Mouse (Mus musculus): Measurements from ENCODE around the gene Tatdn3.
"Not testable (repeated sequence)": the region's sequence is repeated elsewhere in the genome, so short reads cannot be mapped to it uniquely, and the experiment has no call there.

Tatdn3 gene

DNA sequence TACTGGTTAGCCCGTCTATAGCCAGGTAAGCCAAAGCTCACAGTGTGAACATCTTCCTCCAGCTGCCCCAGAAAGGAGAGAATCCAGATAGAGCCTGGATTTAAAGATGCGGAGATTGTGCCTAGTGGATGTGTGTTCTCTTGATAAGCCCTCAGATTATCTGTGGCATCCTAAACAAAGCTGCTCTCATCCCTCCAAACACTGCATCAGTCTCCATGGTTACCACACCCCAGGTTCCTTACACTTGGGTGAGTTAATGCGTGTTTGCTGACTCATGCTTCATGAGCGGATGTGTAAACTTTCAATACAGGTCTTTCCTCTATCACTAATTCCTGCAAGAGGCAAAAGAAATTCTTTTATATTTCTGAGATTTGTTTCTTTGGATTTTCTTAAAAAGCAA is 27.1 kb downstream of the Tatdn3 start:
- DNase-seq (ENCODE audit: low spot score in 2 of 2) = no peak

DNA sequence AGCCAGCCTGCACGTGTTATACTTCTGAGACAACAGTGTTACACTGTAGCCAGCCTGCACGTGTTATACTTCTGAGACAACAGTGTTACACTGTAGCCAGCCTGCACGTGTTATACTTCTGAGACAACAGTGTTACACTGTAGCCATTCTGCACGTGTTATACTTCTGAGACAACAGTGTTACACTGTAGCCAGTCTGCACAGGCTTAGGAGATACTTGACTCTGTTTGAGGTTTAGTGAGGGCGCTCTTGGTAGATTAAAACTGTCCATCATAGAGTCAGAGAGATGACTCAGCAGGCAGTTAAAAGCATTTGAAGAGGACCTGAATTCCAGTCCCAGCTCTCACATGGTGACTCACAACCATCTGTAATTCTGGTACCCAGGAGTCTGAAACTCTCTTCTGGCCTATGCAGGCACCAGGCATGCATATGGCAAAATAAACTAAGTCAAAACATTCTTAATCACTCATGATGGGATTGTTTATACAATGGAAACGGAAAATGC is 31.8 kb downstream of the Tatdn3 start:
- DNase-seq (ENCODE audit: low spot score in 2 of 2) = not testable (repeated sequence)

DNA sequence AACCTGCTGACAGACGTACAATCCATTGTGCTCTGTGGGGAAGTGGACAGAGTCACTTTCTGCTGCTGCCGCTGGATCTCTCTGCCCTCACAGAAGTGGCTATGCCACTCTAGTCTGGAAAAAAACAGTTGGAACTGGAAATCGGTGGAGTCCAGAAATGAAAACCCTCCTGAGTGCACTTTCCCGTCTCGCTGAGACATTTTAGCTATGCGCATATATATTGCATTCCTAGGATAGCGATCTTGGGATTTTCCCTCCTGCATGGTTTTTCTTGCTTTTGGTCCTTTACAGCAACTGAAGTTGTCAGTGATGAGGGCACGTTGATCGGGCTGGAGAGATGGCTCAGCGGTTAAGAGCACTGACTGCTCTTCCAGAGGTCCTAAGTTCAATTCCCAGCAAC is 32.5 kb downstream of the Tatdn3 start:
- no peak for DNase-seq (ENCODE audit: low spot score in 2 of 2)

DNA sequence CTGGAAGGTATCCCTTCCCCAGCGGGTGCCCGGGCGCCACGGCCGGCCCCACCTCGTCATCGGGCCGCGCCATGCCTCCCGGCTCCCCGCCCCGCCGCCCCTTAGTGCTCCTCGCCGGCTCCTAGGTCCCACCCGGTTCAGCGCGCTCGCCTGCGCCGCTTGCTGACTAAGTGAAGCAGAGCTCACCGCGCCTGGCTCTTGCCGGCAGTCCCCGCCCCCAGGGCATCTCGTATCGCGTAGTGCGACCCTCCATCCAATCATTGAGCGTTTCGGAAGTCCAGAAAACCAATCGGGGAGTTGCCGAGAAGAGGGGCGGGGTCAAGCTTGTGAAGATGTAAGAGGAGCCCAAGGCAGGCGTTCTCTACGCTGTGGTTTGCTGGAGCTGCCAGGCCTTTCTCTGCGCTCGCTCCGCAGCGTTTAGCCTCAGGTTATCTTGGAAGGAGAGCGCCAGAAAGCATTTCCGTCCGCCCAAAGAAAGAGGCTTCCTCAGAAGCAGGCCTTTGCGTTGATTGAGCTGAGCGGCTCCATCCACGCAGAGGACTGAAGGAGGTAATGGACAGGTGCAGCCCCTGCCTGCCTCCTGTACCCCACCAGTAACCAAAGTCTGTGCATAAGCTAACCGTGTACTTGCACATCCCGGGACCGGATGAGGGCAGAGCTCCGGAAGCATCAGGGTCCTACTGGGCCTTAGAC is 36.6 kb downstream of the Tatdn3 start, which contains the start of gene Flvcr1:
Gene Flvcr1 (minus strand): TSS at position 138 of the 693 bp plus-strand sequence.
- DNase-seq (ENCODE audit: low spot score in 2 of 2) = peak; percentile 98

DNA sequence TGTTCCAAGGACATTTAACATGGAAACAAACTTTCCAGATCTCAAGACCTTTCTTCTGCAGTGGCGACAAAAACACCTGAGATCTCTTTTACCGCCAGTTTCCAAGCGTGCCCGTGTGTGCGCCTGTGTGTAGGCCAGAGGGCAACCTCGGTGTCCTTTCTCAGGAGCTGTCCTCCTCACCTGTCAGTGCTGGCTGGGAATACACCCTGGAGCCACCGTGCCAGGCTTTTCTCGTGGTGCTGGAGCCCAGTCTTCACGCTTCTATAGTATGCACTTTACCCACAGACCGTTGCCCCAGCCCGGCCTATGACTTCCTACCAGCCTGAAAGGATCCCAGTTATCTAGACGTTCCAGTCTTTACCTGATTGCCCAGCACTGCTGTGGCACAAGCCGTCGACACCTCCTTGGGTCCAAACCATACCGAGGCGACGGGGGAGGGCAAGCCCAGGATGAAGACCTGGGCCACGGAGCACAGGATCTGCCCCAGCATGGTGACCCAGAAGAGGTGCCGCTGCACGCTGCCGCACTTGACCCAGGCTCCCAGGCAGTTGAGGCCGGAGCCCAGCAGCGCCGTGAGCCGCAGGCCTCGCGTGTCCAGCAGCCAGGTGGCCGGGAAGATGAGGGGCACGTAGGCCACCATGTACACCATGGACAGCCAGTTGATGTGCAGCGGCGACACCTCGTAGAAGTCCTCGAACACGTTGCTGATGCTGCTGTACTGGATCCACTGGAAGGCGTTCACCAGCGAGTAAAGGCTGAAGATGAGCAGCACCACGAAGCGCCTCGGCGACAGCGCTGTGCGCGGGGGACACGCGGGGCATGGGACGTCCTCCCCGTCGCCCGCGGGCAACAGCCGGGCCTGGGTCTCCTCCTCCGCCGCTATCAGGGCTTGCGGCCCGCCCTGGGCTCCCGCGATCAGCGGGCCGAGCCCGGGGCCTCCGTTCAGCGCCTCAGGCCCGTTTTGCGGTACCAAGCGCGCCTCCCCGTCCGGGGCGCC is 37.4 kb downstream of the Tatdn3 start:
- DNase-seq (ENCODE audit: low spot score in 2 of 2) = peak in 1 of 2 experiments; percentile 74

DNA sequence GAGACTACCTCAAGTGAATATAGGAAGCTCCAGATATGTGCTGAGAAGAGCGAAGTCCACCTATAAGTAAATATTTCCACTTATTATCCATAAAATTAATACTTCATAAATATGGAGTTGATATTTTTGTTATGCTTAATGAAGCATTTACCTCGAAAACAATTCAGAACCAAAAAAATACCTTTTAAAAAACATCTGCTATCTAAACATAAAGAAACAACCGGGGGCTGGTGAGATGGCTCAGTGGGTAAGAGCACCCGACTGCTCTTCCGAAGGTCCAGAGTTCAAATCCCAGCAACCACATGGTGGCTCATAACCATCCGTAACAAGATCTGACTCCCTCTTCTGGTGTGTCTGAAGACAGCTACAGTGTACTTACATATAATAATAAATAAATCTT is 38.9 kb downstream of the Tatdn3 start:
- not testable (repeated sequence) for DNase-seq (ENCODE audit: low spot score in 2 of 2)

DNA sequence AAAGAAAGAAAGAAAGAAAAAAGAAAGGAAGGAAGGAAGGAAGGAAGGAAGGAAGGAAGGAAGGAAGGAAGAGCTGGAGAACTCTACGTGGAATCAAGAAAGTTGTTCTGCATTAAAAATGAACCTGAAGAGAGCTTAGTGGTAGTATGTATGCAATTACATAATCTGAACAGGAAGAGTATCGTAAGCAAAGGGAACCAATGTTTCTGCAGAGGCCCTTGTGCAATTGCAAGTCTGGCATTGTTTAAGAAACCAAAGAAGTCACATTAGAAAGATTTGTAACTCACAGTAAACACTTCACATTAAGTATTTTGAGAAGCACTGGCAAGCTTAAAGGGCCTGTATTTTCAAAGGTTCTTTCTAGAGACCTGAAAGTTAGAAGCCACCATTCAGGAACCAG is 39.6 kb downstream of the Tatdn3 start:
- DNase-seq (ENCODE audit: low spot score in 2 of 2) = no peak

DNA sequence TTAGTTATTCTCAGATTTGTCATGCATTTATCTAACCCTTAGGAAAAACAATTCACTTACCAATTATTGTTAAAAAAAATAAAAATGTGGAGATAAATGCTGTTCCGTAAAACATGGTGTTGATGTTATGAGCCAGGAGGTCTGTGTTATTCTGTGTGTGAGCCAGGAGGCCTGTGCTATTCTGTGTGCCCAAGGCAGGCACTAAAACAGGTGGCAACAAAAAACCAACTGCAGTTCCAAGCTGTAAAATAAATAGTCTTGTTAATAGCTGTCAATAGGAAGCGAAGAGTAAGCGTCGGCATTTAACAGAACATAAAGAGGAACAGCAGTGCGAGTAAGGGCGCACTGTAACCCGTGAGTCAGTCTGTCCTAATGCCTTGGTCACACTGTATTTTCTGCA is 41.7 kb downstream of the Tatdn3 start:
- no peak for DNase-seq (ENCODE audit: low spot score in 2 of 2)

DNA sequence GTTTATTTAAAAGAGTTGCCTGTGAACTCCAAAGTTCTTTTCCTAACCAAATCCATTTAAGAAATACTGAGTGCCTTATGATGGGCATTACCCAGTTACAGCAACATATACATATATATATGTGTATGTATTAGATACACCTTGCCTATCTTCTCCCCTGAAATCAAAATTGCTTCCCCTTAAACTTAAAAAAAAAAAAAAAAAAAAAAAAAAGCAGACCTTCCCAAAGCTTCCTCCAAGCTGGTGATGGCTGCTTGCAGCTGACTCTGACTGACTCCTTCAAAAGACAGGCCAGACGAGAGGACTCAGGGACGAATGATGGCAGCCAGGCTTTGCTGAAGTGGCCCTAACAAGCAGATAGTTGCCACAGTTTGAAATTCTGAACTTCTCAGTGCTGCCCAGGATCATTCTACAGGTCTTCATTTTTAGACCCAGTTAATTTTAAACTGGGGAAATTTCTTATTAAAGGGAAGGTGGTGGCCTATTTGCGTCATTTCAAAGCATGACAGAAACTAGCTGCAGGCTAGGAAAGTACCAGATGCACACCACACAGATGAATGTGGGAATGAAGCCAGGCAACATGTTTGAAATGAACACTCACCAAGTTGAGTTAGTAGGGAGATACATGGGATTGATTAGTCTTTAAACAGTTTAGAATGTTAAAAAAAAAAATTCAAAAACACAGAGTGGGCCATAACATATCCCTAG is 42.4 kb downstream of the Tatdn3 start:
- DNase-seq (ENCODE audit: low spot score in 2 of 2) = no peak

DNA sequence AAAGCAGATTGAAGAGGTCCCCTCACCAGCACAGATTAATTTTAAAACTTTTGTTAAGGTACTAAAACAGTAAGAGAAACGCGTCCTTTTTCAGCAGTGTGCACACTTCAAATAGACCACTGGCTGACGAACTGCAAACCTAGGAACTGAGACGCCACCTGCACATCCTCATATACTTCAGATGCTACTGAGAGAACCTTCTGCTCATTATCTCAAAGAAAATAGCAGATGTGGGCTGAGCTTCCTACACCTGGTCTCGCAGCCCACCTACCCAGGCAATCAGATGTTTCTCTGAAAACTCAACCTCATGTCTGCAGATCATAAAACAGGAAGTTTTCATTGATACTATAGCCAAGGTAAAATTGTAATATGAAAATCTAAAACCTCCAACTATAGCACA is 42.9 kb downstream of the Tatdn3 start:
- DNase-seq (ENCODE audit: low spot score in 2 of 2) = no peak

DNA sequence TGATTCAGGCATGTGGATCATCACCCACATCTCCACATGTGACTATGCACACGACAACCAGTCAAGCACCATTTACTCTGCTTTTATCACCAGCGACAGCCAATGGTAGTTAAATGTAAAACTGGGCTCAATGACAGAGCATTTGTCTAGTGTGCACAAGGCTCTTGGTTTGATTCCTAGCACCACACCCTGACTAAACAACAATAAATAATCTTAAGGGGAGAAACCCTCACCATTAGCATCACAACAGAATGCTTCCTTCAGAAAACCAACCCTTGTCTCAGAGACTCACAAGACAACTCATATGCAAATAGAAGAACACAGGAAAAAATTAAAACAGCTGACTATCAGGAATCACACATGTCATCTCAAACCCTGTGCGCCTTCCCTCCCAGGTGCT is 48.5 kb downstream of the Tatdn3 start:
- DNase-seq (ENCODE audit: low spot score in 2 of 2) = no peak

DNA sequence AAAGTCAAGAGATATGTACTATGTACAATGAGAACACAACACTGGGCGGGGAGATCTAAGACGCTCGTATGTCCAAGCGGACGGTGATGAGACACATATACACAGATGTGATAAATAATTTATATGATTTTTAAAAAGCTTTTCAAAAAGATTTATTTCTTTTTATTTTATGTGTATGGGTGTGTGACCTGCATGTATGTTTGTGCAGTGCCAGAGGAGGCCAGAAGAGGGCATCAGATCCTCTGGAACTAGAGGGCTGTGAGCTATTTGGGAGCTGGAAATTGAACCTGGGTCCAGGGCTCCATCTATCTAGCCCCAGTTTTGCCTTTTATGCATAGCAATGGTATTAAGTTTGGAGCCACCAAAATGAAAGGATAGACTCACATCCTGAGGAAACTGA is 54.0 kb downstream of the Tatdn3 start:
- peak in 1 of 2 experiments; percentile 54 for DNase-seq (ENCODE audit: low spot score in 2 of 2)

DNA sequence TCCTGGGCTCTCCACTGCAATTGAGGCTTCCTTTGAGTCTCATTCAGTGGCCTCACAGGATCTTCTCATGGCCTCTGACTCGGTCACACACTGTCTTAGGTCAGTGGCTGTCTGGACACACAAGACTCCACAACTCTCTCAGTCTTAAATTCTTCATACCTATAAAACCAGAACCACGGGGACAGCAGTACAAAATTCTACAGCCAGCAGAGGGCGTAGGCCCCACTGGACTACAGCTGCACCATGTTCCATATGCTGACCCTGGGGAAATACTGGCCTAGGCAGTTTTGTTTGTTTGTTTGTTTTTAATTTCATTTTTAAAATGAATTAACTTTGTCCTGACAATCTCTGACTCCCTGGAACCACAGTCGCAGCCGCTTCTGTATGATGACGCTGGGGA is 60.5 kb downstream of the Tatdn3 start:
- DNase-seq (ENCODE audit: low spot score in 2 of 2) = peak in 1 of 2 experiments; percentile 53

DNA sequence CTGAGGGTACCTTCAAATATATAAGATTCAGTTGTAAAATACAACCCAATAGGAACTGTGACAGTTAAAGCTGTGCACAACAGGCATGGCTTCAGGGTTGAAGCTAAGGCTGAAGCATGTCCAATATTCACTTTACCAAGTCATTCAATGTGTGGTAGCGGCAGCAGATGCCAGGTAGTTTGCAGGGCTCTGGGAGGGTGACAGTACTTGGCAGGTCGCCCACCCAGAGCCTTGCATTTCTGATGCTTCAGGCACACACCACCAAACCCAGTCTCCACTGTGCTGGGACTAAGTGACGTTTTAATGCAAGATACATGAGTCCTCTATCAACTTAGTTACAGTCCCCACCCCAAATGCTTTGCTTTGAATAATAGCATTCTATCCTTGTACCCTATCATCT is 62.0 kb downstream of the Tatdn3 start:
- peak in 1 of 2 experiments; percentile 44 for DNase-seq (ENCODE audit: low spot score in 2 of 2)

DNA sequence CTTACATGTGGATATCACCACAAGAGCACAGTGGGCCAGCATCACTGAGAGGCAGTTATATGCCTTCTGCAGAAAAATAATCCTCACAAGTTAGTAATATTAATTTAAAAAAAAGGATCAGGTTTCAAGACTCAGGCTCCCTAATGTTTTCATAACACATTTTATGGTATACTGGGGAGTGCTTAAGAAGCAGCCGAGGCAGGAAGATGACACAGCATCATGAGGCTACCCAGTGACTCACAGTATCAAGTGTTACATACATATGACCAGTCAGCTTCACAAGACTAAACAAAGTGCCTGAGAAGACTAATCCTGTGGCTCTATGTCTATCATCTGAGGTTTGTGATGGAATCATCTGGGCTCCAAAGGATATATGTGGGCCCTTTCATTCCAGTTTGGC is 64.7 kb downstream of the Tatdn3 start:
- DNase-seq (ENCODE audit: low spot score in 2 of 2) = no peak

DNA sequence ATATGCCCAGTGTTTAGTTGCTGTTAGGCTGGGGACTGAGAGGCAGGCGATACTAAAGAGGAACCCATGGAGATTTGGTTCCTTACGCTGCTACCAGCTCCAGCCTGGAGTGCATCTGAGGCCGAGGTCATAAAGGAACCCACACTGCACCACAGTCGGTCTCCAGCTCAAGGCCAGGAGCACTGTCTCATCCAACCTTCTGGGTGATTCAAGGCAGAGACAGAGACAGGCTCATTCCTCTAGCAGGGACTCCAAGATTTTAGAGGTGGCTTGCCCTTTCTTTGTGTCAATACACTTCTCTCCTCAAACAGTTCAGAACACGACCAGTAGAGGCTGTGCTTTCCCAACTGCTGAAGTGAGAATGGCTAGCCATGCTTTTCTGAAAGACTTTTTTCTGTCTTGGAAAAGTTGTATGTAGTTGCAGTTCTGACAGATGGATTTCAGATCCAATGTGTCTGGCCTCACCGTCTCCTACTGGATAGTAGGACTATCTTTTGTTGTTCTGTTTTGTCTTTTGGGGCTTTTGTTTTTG is 66.3 kb downstream of the Tatdn3 start:
- DNase-seq (ENCODE audit: low spot score in 2 of 2) = no peak

Measured in spleen, postnatal 4 days (tissue).